ENCODE assay signal across 13 mouse cellular contexts in the genomic region with DNA sequence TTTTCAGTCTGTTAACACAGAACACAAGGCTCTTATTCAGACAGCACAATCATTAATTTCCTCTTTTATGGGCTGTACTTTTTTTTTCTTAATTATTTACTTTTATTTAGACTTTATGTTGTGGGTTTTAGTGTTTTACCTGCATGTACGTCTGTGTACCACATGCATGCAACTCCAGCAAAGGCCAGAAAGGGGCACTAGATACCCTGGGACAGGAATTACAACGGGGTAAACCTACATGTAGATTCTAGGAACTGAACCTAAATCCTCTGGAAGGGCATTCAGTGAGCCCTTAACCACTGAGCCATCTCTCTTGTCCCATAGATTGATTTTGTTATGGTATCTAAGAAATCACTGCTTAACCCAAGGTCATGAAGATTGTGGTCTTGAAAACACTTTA. TPM values are rescaled to one million over a fixed set of nuclear protein-coding genes. Genes with fewer than 3 reads are reported as not detected.
DNase-seq lines count a peak whose midpoint lies in the region; ATAC-seq and TF ChIP-seq lines count a peak whose summit lies in the region.
"Had no signal": no experiment of that assay in that cellular context is flagged by ENCODE, and none has a peak within 500 bp of the region (broad histone marks: within the 10 kb centered on the region; RNA-seq: fewer than 3 reads in every experiment).

No protein-coding gene starts in this region.

- ATAC-seq in forebrain, postnatal 0 days: no peak
- no peak for ATAC-seq in forebrain, embryonic 15.5 days (replicated peaks)
- no peak for ATAC-seq in limb, embryonic 11.5 days (ENCODE audit: insufficient number of reproducible peaks, low FRiP score, low TSS enrichment, low read depth)

- H3K27ac ChIP-seq in forebrain, postnatal 0 days (ENCODE audit: low read depth, low read length): no peak overlapping the region
- no peak overlapping the region for H3K27ac ChIP-seq in forebrain, embryonic 15.5 days (replicated peaks)
- no peak overlapping the region for H3K27ac ChIP-seq in limb, embryonic 11.5 days (replicated peaks; ENCODE audit: low read depth, low read length)
- H3K27ac ChIP-seq in limb, embryonic 10.5 days: no peak overlapping the region

- H3K4me2 ChIP-seq in forebrain, postnatal 0 days (ENCODE audit: low read depth): no peak overlapping the region
- H3K4me2 ChIP-seq in forebrain, embryonic 15.5 days (replicated peaks): no peak overlapping the region
- H3K4me2 ChIP-seq in limb, embryonic 11.5 days (ENCODE audit: low read depth, severe bottlenecking): no peak overlapping the region

- peak; percentile 43 for TF ChIP-seq CTCF in forebrain, postnatal 0 days (IDR thresholded peaks at IDR 0.05; ENCODE audit: low read depth)

- no peak overlapping the region for H3K9ac ChIP-seq in forebrain, postnatal 0 days
- H3K9ac ChIP-seq in forebrain, embryonic 15.5 days (replicated peaks): no peak overlapping the region
- no peak overlapping the region for H3K9ac ChIP-seq in limb, embryonic 11.5 days (ENCODE audit: low read length)

- H3K27me3 ChIP-seq in forebrain, postnatal 0 days (ENCODE audit: insufficient read depth, low read length): no peaks in the 10 kb centered on the region
- H3K27me3 ChIP-seq in forebrain, embryonic 15.5 days: no peaks in the 10 kb centered on the region
- no peaks in the 10 kb centered on the region for H3K27me3 ChIP-seq in limb, embryonic 11.5 days (ENCODE audit: control insufficient read depth, insufficient read depth, low read length)
- H3K27me3 ChIP-seq in limb, embryonic 10.5 days (ENCODE audit: low read depth, poor library complexity, severe bottlenecking): no peaks in the 10 kb centered on the region

- H3K9me3 ChIP-seq in forebrain, postnatal 0 days (ENCODE audit: low read length): no peaks in the 10 kb centered on the region
- H3K9me3 ChIP-seq in forebrain, embryonic 15.5 days: no peaks in the 10 kb centered on the region
- no peaks in the 10 kb centered on the region for H3K9me3 ChIP-seq in limb, embryonic 11.5 days (ENCODE audit: control insufficient read depth, low read length)
- H3K9me3 ChIP-seq in limb, embryonic 10.5 days (replicated peaks): no peaks in the 10 kb centered on the region

- H3K36me3 ChIP-seq in forebrain, postnatal 0 days (ENCODE audit: insufficient read depth): peaks cover 15% of the 10 kb centered on the region
- peaks cover 7% of the 10 kb centered on the region; the same call in 1 of the 2 replicates for H3K36me3 ChIP-seq in forebrain, embryonic 15.5 days
- no peaks in the 10 kb centered on the region for H3K36me3 ChIP-seq in limb, embryonic 11.5 days (ENCODE audit: control insufficient read depth, insufficient read depth, low read length)
- H3K36me3 ChIP-seq in limb, embryonic 10.5 days: peaks cover 46% of the 10 kb centered on the region

- H3K4me1 ChIP-seq in forebrain, postnatal 0 days (ENCODE audit: insufficient read depth): no peaks in the 10 kb centered on the region
- peaks cover 18% of the 10 kb centered on the region for H3K4me1 ChIP-seq in forebrain, embryonic 15.5 days
- H3K4me1 ChIP-seq in limb, embryonic 11.5 days (ENCODE audit: control insufficient read depth, insufficient read depth, low read length): no peaks in the 10 kb centered on the region
- H3K4me1 ChIP-seq in limb, embryonic 10.5 days: no peaks in the 10 kb centered on the region

- no peak overlapping the region for H3K4me3 ChIP-seq in forebrain, postnatal 0 days (ENCODE audit: low read depth, low read length)
- H3K4me3 ChIP-seq in forebrain, embryonic 15.5 days: no peak overlapping the region
- H3K4me3 ChIP-seq in limb, embryonic 11.5 days (ENCODE audit: low read depth, low read length): no peak overlapping the region
- no peak overlapping the region for H3K4me3 ChIP-seq in limb, embryonic 10.5 days

- 67% methylated on average over 2 of the region's 2 CpGs for WGBS in forebrain, postnatal 0 days
- WGBS in forebrain, embryonic 15.5 days: 63% methylated on average over 2 of the region's 2 CpGs
- 68% methylated on average over 2 of the region's 2 CpGs for WGBS in limb, embryonic 11.5 days
- 74% methylated on average over 2 of the region's 2 CpGs for WGBS in limb, embryonic 10.5 days

- DNase-seq in forebrain, postnatal 0 days: no peak
- DNase-seq in limb, embryonic 11.5 days (ENCODE audit: low spot score): peak; percentile 44
- no peak for DNase-seq in limb, embryonic 10.5 days (ENCODE audit: low spot score)
- DNase-seq in ES-CJ7 (ENCODE audit: low read depth, low spot score): peak; percentile 58
- DNase-seq in cerebellum, postnatal 25 days: peak; percentile 22 to 56
- DNase-seq in gastrocnemius, postnatal 10 days: no peak
- DNase-seq in layer of hippocampus, postnatal 36 days: no peak
- DNase-seq: adrenal gland, postnatal 36 days; lung, adult 18-20 months; right cerebral cortex, postnatal 25 days had no signal

RNA-seq across cellular contexts. Expression of a gene that starts 15.4 kb away (rescaled TPM):
- 25.5 and 38.9 TPM in 2 replicates for total RNA-seq in forebrain, postnatal 0 days (2014; rRNA removed)
- 34.1 and 40.4 TPM in 2 replicates for polyA plus RNA-seq in forebrain, postnatal 0 days (2015; fragmentation: Nextera tagmentation; extraction: Ambion mirVana)
- polyA plus RNA-seq in forebrain, embryonic 15.5 days (2015; fragmentation: Nextera tagmentation; extraction: Ambion mirVana): 54.0 and 54.8 TPM in 2 replicates
- 51.1 and 53.3 TPM in 2 replicates for polyA plus RNA-seq in limb, embryonic 11.5 days (2014; fragmentation: Nextera tagmentation; extraction: Ambion mirVana)
- 52.5 and 56.7 TPM in 2 replicates for polyA plus RNA-seq in limb, embryonic 10.5 days (2016; fragmentation: Nextera tagmentation; extraction: Ambion mirVana)
- total RNA-seq in gastrocnemius, postnatal 10 days (2021): 10 to 100 TPM; 13.0 to 15.7 TPM
- total RNA-seq in layer of hippocampus, postnatal 36 days (2021): 10 to 100 TPM; 20.4 to 21.6 TPM

RNA-seq across cellular contexts. Expression of a gene that starts 27.4 kb away (rescaled TPM):
- 2.4 and 7.9 TPM in 2 replicates for total RNA-seq in forebrain, postnatal 0 days (2014; rRNA removed)
- 2.5 and 5.3 TPM in 2 replicates for polyA plus RNA-seq in forebrain, postnatal 0 days (2015; fragmentation: Nextera tagmentation; extraction: Ambion mirVana)
- polyA plus RNA-seq in forebrain, embryonic 15.5 days (2015; fragmentation: Nextera tagmentation; extraction: Ambion mirVana): 3.4 and 4.8 TPM in 2 replicates
- 0.36 and 0.60 TPM in 2 replicates for polyA plus RNA-seq in limb, embryonic 11.5 days (2014; fragmentation: Nextera tagmentation; extraction: Ambion mirVana)
- polyA plus RNA-seq in limb, embryonic 10.5 days (2016; fragmentation: Nextera tagmentation; extraction: Ambion mirVana): 0.16 and 0.31 TPM in 2 replicates
- not detected for total RNA-seq in gastrocnemius, postnatal 10 days (2021)
- under 1 TPM; 0.20 to 0.65 TPM for total RNA-seq in layer of hippocampus, postnatal 36 days (2021)
- total RNA-seq: adrenal gland, postnatal 36 days; gastrocnemius, adult 8-10 months; heart, postnatal 25 days had no signal

Comparison
In these comparisons a context has a peak if more than half of its experiments do, and no peak if none do; other contexts are left out.
1. DNase-seq: peak in limb, embryonic 11.5 days (single experiment), ES-CJ7 (single experiment) and cerebellum, postnatal 25 days (2 of 2); none in forebrain, postnatal 0 days (single experiment), limb, embryonic 10.5 days (single experiment), gastrocnemius, postnatal 10 days (single experiment) and layer of hippocampus, postnatal 36 days (0 of 2).